Mouse (Mus musculus): ENCODE measurements around the gene Kcnk15.

Kcnk15 gene

DNA sequence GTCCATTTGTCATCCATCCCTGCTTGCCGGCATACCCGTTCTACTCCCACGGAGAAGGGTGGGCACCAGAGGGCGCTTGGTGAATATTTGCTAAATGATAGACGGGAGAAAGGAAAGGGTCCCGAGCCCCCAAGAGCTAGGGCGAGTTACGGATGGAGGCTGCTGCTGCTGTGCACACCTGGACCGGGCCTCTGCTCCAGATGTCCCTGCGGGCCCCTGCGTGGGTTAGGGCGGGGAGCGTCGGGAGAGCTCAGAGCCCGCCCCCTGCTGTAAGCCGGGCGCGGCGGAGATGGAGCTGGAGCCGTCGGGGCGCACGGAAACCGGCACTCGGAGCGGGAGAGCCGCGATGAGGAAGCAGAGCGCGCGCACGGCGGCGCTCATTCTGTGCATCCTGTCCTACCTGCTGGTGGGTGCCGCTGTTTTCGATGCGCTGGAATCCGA, at the start of gene Kcnk15:
Gene Kcnk15, plus strand, starts transcription at position 191 of the 441 bp plus-strand sequence.
- DNase-seq (ENCODE audit: low spot score in 2 of 2), result no peak

DNA sequence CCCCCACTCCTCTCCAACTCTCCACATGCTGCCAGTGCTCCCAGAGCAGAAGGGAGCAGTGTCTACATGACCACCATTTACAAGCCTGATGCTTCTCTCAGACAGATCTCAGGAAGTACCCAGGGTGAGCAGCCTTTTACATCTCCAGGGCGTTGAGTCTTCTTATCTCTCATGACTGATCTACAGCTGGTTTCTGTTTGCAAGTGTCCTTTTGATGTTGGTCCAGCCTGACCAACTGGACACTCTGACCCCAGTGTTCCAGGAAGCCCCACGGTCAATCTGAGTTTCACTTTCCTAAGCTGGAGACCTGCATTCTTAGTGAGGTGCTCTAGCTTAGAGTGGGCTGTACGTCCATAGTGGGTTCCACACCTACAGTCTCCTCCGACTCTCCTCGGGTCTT, 49.6 kb upstream of the Kcnk15 start:
- no peak for DNase-seq (ENCODE audit: low spot score in 2 of 2)

DNA sequence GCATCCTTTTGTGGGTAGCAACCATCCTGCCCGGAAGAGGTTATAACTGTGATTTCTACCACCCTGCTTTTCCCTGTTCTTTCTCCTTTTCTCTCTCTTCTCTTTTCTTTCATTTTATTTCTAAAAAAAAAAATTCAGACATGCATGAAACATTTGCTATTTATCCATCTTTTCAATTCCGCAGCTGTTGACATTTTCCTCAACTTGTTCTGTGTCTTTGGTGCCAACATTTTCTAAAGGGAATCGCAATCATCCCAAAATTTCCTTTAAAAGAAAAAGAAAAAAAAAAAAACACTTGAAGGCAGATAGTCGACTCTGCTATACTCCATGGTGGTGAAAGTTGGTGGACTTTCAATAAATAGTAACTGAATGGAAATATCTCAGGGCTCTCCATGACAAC, 44.3 kb upstream of the Kcnk15 start:
- DNase-seq (ENCODE audit: low spot score in 2 of 2), result no peak

DNA sequence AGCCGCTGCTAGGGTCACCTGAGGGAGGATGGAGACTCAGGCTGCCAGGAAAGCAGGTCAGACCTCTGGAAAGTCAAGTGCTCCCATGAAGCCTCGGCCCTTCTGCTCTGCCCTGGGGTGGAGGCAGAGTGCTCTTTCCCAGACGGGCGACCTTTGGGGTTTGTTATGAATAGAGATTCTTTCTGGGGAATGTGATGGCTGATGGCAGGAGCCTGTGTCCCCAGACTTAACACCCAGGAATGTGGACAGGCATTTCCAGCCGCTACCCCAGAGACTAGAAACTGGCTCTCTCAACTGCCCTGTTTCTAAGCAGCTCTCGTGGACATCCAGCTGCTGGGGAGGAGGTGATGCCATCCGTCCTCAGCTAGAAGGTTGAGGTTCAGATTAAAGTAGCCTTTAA, 43.7 kb upstream of the Kcnk15 start:
- DNase-seq (ENCODE audit: low spot score in 2 of 2), result no peak

DNA sequence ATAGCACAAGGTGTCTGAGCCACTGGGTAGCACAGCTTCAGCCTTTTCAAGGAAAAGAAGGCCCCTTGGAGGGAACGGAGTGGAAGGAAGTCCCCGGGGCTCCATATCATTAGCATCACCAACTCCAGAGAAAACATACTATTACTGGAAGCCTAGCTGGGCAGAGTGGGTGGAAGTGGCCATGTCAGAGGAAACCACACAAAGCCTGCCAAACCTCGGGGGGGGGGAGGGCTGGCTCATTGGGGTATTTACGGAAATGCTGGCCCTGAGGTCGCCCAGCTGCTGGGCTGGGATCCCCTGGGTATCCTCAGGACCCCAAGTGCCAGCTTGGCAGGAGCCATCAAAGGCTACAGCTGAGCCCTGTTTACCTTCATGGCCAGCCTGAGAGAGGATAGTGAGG, 40.4 kb upstream of the Kcnk15 start:
- DNase-seq (ENCODE audit: low spot score in 2 of 2), result no peak

DNA sequence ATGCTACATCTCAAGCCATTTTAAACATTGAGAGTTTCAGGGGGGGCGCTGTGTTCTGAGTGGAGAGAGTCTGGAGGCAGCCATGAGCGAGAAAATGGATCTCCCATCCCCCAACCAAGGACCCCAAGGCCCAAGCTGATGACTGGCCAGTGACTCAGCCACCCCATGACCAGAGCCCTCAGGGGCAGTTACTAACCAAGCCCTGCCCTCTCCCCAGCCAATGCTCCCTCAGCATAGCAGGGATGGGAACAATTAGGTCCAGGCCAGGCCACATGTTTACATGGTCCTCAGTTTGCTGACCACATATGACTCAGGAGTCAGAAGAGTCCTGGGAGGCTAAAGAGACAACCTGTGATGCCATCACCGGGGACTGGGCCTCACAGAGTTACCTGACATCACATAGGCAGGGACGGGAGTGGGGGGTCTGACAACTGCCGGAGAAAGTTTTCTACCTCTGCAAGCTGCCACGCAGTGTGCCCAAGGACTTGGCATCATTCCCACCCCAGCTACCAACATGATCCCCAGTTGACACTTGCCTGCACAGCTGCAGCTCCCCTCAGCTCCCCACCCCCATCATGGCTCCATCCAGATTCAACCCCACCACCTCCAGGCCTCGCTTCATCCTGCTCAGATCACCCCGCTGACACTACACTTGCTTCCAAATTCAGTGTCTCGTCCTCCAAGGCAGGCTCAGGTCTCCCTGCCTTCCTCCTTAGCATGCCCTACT, 38.5 kb upstream of the Kcnk15 start:
- no peak for DNase-seq (ENCODE audit: low spot score in 2 of 2)

DNA sequence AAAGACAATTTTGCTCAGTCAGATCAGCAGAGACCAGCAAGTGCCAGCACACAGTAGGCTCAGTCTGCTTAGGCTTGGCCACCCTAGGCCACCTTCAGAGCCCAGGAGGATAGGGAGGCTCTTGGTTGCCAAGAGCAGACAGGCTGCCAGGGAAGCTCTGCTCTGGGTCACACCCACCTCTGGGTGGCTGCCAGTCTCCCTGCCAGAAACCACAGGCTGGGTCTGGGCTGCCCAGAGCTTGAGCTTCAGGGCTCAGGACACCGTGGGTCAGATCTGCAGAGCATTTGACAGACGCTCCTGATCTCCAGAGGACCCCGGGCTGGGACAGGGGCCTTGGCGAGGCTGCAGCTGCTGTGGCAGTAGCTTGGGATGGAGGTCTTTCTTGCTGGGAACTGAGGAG, 32.8 kb upstream of the Kcnk15 start, which contains the start of gene Ccn5:
Gene Ccn5, plus strand, starts transcription at position 255 of the 400 bp plus-strand sequence.
- DNase-seq (ENCODE audit: low spot score in 2 of 2), result no peak

DNA sequence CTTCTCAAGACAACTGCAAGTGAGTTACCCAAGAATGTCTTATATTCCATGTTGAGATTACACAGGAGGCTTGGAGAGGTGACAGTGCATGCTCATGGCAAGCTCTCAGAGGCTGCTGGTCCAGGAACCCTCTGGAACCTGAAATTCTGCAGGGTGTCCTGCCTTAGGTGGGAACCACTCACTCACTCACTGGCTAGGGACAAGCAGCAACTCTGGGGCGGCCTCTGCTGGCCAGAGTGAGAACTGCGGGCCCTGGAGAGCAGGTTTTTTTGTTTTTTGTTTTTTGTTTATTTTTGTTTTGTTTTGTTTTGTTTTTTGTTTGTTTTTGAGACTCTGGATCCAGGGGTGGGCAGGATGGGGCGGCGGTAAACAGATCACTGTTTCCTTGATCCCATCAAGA, 30.2 kb upstream of the Kcnk15 start:
- peak; percentile 50 to 54 for DNase-seq (ENCODE audit: low spot score in 2 of 2)

DNA sequence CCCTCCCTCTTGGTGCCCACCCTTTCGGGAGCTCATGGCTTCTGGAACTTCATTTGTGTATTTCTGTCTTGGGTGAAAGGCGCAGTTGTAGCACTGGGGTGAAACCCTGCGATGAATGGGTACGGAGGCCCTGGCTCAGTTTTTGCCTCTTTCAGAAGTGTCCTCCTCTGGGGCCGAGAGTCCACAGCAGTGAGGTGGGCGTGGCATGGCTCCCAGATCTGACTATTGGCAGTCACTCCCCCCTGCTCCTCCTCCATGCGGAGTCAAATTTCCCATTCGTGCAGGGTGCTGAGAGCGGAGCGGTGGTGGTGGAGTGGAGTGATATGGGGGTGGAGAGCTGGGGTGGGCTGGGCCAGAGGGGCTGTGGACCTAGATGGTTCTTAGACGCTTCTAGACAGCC, 29.7 kb upstream of the Kcnk15 start:
- no peak for DNase-seq (ENCODE audit: low spot score in 2 of 2)

DNA sequence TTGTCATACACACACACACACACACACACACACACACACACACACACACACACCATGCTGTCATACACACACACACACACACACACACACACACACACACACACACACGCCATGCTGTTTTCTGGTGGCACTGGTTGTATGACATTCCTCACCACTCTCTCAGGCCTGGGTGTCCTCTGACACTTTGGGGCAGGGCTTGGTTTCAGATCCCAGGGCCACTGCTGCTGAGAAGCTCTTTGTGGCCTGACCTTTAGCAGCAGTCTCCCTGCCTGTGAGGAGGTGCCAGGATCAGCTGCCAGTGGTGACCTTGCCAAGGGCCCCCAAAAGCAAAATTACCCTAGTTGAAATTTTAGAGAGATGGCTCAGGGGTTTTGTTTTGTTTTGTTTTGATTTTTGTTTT, 27.6 kb upstream of the Kcnk15 start:
- no peak for DNase-seq (ENCODE audit: low spot score in 2 of 2)

DNA sequence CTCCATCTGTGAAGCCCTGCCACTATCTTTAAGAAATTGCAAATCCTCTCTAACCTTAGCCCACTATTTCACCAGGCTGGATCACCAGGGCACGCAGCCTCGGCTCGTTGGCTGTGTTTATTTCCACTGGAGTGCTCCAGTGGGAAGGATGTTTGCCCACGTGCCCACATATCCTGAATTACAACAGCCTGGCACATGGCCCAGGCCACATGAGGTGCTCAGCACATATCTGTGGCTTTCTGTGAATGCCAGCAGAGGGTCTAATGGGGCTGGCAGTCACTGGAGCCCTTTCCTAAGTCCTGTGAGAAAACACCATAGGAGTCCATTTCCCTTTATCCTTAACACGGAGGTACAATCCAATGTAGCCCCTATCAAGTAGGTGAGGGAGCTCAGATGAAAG, 27.0 kb upstream of the Kcnk15 start:
- no peak for DNase-seq (ENCODE audit: low spot score in 2 of 2)

DNA sequence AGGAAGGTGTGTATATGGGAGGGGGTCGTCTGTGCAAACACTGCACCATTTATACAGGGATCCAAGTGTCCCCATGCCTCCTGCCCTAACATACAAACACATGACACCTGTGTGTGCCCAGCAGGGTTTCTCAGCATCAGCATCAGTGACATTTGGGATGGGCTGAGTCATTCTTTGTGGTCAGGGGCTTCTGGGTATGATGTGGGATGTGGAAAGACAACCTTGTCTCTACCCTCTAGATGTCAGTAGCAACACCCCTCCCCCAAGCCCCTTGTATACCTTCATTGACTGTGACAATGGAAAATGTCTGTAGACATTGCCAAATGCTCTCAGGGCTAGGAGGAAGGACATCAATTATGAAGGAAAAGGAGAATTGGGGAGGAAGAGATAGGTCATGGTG, 22.3 kb upstream of the Kcnk15 start:
- DNase-seq (ENCODE audit: low spot score in 2 of 2), result no peak

DNA sequence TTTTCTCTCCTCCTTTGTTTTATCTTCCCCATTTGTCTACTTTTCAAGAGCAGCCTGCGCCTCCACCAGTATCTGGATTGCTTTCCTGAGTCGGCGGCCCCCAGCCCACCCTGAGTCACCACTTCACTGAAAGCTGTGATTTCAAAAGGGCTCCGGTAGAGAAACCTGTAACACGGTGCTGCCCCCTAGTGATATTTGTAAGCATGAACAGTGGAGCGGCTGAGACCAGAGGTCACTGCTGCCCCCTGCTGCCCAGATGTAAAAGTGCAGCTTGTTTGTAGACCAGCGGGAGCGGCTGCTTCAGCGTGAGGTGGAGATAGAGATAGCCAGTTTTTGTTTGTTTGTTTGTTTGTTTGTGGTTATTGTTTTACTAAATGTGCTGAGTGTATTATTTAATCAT, 15.4 kb upstream of the Kcnk15 start:
- peak; percentile 89 to 90 for DNase-seq (ENCODE audit: low spot score in 2 of 2)

DNA sequence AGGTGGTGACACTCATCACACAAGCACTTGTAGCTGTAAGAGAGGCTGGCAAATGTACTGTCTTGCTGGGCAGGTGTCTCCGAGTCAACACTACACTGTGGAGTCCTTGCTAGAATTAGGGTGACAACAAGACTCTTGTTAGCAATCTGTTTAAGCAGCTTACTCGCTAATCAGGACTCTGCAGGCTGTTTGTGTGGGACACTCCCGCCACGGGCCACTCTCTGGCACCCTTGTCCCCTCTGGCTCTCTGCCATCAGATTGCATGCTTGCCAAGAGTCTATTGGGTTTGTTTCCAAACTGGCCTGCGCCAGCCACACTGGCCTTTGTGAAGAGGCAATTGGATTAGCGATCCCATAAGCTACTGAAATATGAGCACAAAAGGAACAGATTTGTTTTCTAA, 13.9 kb upstream of the Kcnk15 start:
- DNase-seq (ENCODE audit: low spot score in 2 of 2), result peak; percentile 28 to 42

DNA sequence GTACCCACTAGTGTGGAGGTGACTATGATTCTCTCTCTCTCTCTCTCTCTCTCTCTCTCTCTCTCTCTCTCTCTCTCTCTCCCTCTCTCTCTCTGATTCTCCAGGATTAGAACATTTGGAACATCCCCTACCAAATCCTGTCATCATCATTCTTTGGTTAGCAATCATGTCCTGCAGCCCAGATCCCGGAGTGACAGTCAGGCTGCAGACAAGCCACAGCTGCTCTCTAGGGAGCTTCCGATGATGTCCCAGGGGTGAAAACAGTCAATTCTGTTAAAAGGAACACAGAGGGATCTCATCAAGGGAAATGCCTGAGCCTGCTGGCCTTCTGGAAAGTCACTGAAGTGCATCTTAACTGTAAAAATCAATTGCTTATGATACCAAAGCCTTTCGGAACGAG, 11.4 kb upstream of the Kcnk15 start:
- no peak for DNase-seq (ENCODE audit: low spot score in 2 of 2)

DNA sequence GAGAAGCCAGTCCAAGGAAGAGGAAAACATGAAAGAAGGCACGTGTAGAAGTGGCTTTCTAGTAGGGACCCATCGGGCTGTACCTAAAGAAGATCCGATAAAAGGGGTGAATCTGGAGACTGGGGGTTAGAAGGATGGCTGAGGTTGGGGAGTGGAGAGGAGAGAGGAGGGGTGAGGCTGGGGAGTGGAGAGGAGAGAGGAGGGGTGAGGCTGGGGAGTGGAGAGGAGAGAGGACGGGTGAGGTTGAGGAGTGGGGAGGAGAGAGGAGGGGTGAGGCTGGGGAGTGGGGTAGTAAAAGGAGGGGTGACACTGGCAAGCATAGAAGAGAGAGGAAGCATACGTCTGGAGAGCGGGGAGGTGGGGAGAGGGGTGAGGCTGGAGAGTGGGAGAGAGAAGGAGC, 3.8 kb downstream of the Kcnk15 start:
- no peak for DNase-seq (ENCODE audit: low spot score in 2 of 2)

DNA sequence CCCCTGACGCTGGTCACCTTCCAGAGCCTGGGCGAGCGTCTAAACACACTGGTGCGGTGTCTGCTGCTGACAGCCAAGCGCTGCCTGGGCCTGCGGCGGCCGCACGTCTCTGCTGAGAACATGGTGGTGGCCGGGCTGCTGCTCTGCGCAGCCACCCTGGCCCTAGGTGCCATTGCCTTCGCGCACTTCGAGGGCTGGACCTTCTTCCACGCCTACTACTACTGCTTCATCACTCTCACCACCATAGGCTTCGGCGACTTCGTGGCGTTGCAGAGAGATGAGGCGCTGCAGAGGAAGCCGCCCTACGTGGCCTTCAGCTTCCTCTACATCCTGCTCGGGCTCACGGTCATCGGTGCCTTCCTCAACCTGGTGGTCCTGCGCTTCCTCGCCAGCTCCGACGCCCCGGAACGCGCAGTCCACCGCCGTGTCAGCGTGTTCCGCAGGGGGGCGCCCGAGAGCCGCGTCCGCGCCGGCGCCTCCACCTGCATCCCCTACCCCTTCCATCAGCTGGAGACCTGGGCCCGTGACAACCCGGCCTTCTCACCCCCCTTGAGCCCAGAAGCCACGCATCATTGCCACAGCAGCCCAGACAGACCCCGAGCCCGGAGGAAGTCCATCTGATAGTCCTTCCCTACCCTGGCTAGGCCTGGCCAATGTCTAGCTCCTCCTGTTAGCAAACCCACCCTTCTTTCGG, 5.0 kb downstream of the Kcnk15 start:
- DNase-seq (ENCODE audit: low spot score in 2 of 2), result peak; percentile 62 to 68

DNA sequence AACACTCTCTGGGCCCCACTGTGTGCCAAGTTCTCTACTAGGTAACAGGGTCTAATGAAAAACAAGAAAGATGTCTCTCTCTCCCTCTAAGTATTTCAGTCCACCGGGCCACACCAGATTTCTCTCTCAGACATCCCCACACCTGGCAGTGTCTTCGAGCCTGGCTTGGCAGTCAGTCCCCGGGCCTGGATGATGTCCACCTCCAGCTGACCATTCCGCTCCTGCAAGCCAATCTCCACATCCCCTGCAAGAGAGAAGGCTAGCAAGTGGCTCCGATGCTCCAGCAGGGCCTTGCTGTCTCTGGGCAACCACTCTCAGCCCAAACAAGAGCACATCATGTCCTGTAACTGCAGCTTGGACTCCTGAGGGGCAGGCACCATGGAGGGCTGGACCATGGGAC, 11.9 kb downstream of the Kcnk15 start:
- DNase-seq (ENCODE audit: low spot score in 2 of 2), result no peak

DNA sequence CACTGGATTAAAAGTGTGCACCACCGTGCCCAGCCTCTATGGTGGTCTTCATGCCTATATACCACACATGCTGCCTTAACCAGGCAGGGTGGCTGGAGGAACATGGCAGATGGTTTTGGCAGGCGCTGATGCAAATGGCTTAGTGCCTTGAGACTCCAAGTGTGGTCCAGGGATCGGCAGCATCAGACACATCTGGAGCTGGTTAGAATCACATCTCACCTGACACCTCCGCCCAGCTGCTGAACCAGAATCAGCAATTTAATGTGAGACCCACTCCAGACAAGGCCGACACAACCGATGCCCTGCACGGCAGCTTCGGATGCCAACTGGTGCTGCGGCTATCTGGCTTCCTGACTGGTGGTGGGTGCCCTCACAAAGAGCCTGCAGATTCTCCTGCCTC, 12.6 kb downstream of the Kcnk15 start:
- no peak for DNase-seq (ENCODE audit: low spot score in 2 of 2)

DNA sequence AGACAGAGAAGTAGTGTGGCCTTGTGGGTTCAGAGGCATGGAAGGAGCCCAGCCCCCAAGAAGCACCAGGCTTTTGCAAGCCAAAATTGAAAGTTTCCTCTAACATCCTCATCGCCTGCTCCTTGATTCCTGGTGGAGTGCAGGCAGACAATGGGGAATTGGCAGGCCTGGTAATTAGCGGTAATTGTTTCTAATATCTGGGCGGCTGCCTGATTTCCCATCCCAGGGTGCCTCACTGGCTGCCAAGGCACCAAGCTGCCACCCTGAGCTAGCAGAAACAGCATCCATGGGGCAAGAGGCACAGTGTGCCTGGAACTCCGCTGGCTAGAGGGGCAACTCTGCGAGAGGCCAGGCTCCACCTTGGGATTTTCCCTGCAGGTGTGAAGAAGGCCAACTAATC, 16.3 kb downstream of the Kcnk15 start:
- no peak for DNase-seq (ENCODE audit: low spot score in 2 of 2)

DNA sequence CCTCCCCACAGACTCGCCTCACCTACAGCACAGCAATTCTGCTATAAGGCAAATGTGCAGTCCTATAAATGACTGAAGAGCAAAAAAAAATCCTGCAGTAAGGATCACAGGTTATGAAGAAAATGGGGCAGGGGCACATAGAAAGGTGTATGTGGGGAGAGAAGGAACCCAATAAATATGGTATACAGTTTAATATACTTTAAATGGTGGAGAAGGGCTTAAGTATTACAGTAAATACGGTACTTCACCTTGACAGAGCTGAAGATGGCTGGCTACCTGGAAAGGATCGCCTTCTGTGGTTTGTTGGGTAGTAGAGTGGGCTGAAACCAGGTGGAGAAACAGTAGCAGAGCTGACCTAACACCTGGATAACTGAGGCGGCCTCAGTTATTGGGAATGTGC, 17.8 kb downstream of the Kcnk15 start:
- no peak for DNase-seq (ENCODE audit: low spot score in 2 of 2)

DNA sequence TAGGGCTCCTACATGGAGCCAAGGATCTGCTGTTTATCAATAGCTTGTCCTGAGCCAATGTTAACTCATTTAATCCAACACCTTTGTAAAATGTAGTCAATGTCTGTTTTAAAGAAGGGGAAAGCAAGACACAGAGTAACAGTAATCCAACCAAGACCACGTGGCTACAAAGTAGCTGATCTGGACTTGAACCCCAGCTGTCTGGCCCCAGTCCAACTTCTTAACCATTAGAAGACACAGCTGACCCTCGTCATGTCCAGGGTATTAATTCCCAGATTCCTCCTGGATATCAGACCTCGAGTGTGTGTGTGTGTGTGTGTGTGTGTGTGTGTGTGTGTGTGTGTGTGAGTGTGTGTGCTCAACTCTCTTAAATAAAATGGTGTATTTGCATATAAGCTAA, 18.5 kb downstream of the Kcnk15 start:
- no peak for DNase-seq (ENCODE audit: low spot score in 2 of 2)

DNA sequence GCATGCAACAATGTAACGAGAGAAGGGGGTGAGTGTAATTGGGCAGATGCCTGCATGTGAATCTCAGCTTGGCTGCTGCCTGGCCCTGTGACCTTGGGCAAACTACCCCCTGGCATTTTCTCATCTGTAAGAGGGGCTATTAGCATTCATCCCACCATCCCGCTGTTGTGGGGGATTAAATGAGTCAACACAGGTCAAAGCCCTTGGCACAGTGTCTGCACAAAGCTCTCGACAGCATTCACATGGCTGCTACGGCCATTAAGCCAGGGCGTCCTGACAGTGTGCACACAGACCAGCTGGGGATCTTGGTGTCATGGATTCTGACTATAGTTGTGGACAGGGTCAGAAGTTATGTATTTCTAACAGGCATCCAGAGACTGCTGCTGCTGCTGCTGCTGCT, 21.4 kb downstream of the Kcnk15 start:
- no peak for DNase-seq (ENCODE audit: low spot score in 2 of 2)

DNA sequence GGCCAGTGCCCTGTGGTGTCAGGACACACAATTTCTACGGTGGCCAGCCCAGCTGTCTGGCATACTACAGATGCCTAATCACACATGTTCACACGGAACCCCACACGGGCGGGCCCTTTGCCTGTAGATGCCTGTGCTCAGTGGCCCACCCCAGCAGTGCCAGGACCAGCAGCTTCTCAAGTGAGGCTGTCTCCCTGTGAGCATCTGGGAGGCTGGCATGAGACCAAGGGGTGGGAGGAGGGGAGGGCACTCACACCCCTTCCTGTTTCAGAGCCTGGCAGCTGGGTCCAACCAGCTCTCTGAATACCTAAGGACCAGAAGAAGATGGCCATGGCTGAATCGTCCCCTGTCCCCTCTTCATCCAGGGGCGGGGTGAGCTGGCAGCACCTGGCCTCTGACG, 22.0 kb downstream of the Kcnk15 start:
- peak in 1 of 2 experiments; percentile 28 for DNase-seq (ENCODE audit: low spot score in 2 of 2)
